Mouse (Mus musculus): Measurements from ENCODE around the gene Tubgcp4. TPM values are rescaled to one million over a fixed set of nuclear protein-coding genes. Genes with fewer than 3 reads are reported as not detected.

The Tubgcp4 gene
- polyA plus RNA-seq, 1 experiment: 113 TPM

DNA sequence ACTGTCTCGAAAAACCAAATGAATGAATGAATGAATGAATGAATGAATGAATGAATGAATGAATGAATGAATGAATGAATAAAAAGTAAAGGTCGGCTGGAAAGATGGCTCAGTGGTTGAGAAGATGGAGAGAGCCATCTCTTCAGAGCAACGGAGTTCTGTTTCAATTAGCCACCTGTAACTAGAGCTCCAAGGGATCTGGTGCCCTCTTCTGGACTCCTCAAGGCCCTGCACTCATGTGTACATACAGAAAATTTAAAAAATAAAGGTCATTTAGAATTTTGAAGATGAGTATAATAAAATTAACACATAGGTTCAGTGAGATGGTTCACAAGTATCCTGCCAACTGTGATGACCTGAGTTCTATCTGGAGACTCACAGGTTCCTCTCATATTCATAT lies 17.4 kb upstream of the Tubgcp4 start:
- no peak for TF ChIP-seq POLR2A (IDR thresholded peaks at IDR 0.05; ENCODE audit: control insufficient read depth, extremely low read depth, insufficient read depth, low read length, poor library complexity)
- no peak for TF ChIP-seq CTCF (IDR thresholded peaks at IDR 0.05; ENCODE audit: borderline replicate concordance, control insufficient read depth, extremely low read depth, insufficient read depth, low read length, poor library complexity)
- Histone ChIP-seq H3K4me3 (ENCODE audit: control insufficient read depth, insufficient read depth, low read length) (no peak overlapping the region), H3K27me3 (ENCODE audit: control insufficient read depth, insufficient read depth, low read length) (no peaks in the 10 kb centered on the region), H3K4me1 (replicated peaks; ENCODE audit: control insufficient read depth, insufficient read depth, low read length) (no peaks in the 10 kb centered on the region), H3K27ac (ENCODE audit: control insufficient read depth, insufficient read depth, low read length) (no peak overlapping the region), H3K36me3 (ENCODE audit: control insufficient read depth, insufficient read depth, low read length) (peaks cover 23% of the 10 kb centered on the region)
- no peak for DNase-seq
- WGBS: 91% methylated on average over 3 of the region's 3 CpGs

GRCm38 (mm10) chr2:121169173-121169572 lies 1.3 kb upstream of the Tubgcp4 start:
- H3K4me3 ChIP-seq (ENCODE audit: control insufficient read depth, insufficient read depth, low read length): peak overlapping the region; percentile 12; the same call in 1 of the 2 replicates
- no peak overlapping the region for H3K27ac ChIP-seq (ENCODE audit: control insufficient read depth, insufficient read depth, low read length)
- no peaks in the 10 kb centered on the region for H3K27me3 ChIP-seq (ENCODE audit: control insufficient read depth, insufficient read depth, low read length)
- TF ChIP-seq POLR2A (IDR thresholded peaks at IDR 0.05; ENCODE audit: control insufficient read depth, extremely low read depth, insufficient read depth, low read length, poor library complexity): no peak
- TF ChIP-seq CTCF (IDR thresholded peaks at IDR 0.05; ENCODE audit: borderline replicate concordance, control insufficient read depth, extremely low read depth, insufficient read depth, low read length, poor library complexity): no peak
- peaks cover 8% of the 10 kb centered on the region for H3K36me3 ChIP-seq (ENCODE audit: control insufficient read depth, insufficient read depth, low read length)
- H3K4me1 ChIP-seq (replicated peaks; ENCODE audit: control insufficient read depth, insufficient read depth, low read length): peaks cover 14% of the 10 kb centered on the region
- 40% methylated on average over 4 of the region's 4 CpGs for WGBS
- DNase-seq: no peak

- no peak for TF ChIP-seq CTCF (IDR thresholded peaks at IDR 0.05; ENCODE audit: borderline replicate concordance, control insufficient read depth, extremely low read depth, insufficient read depth, low read length, poor library complexity)
- TF ChIP-seq POLR2A (IDR thresholded peaks at IDR 0.05; ENCODE audit: control insufficient read depth, extremely low read depth, insufficient read depth, low read length, poor library complexity): no peak
- 9% methylated on average over 9 of the region's 9 CpGs for WGBS
Observed at GRCm38 (mm10) chr2:121169902-121170301, 552 bp upstream of the Tubgcp4 start.

DNA sequence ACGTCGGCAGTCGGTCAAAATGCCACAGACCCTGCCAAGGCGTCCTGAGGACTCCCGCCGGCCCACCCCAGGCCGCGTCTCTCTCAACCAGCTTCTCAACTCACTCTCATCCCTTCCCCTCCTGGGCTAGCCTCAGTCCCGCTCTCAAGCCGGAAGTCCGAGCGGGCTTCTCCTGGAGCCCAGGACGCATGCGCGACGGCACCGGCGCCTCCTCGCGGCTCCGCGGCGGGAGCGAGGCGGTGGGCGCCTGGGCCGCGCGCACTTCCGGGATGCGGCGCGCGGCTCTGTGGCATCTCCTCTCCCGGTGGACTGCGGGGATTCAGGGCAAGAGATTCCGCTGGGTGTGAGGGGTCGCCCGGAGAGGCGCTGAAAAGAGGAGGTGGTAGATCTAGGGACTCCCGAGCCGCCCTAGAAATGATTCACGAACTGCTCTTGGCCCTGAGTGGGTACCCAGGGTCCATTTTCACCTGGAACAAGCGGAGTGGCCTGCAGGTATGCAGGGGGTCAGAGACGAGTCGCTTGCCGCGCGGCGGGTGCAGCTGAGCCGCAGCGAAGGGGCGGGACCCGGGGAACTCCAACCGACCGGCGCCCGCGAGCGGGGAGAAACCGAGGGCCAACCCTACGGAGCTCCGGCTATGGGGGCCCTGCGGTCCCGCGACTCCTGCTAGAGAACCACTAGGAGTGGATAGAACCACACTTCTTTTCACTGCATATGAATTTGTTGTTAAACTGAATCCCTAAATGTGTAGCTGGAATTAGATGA lies 707 bp downstream of the Tubgcp4 start, which contains the start of gene Zscan29:
Gene Zscan29, minus strand, starts transcription at position 146 of the 763 bp plus-strand sequence.
- DNase-seq: peak; percentile 92
- Histone ChIP-seq H3K4me3 (ENCODE audit: control insufficient read depth, insufficient read depth, low read length) (peak within 1 kb of the TSS; percentile 91), H3K27ac (ENCODE audit: control insufficient read depth, insufficient read depth, low read length) (peak within 1 kb of the TSS; percentile 43; the same call in 1 of the 2 replicates), H3K36me3 (ENCODE audit: control insufficient read depth, insufficient read depth, low read length) (peaks cover 15% of the 10 kb centered on the region), H3K27me3 (ENCODE audit: control insufficient read depth, insufficient read depth, low read length) (no peaks in the 10 kb centered on the region), H3K4me1 (replicated peaks; ENCODE audit: control insufficient read depth, insufficient read depth, low read length) (peaks cover 14% of the 10 kb centered on the region)
- under 1% methylated on average over 66 of the region's 66 CpGs for WGBS
- TF ChIP-seq CTCF (IDR thresholded peaks at IDR 0.05; ENCODE audit: borderline replicate concordance, control insufficient read depth, extremely low read depth, insufficient read depth, low read length, poor library complexity): peak; percentile 65; the same call in 1 of the 2 replicates
- TF ChIP-seq POLR2A (IDR thresholded peaks at IDR 0.05; ENCODE audit: control insufficient read depth, extremely low read depth, insufficient read depth, low read length, poor library complexity): peak; percentile 90

More at GRCm38 (mm10) chr2:121169902-121170301, 552 bp upstream of the Tubgcp4 start:
- Histone ChIP-seq H3K36me3 (ENCODE audit: control insufficient read depth, insufficient read depth, low read length) (peaks cover 12% of the 10 kb centered on the region), H3K27ac (ENCODE audit: control insufficient read depth, insufficient read depth, low read length) (no peak overlapping the region), H3K4me1 (replicated peaks; ENCODE audit: control insufficient read depth, insufficient read depth, low read length) (peaks cover 14% of the 10 kb centered on the region), H3K27me3 (ENCODE audit: control insufficient read depth, insufficient read depth, low read length) (no peaks in the 10 kb centered on the region), H3K4me3 (ENCODE audit: control insufficient read depth, insufficient read depth, low read length) (peak overlapping the region; percentile 40)
- DNase-seq: peak; percentile 26

GRCm38 (mm10) chr2:121178828-121179479 lies 8.5 kb downstream of the Tubgcp4 start:
- Histone ChIP-seq H3K4me3 (ENCODE audit: control insufficient read depth, insufficient read depth, low read length) (no peak overlapping the region), H3K4me1 (replicated peaks; ENCODE audit: control insufficient read depth, insufficient read depth, low read length) (no peaks in the 10 kb centered on the region), H3K27me3 (ENCODE audit: control insufficient read depth, insufficient read depth, low read length) (no peaks in the 10 kb centered on the region), H3K36me3 (ENCODE audit: control insufficient read depth, insufficient read depth, low read length) (peaks cover 58% of the 10 kb centered on the region), H3K27ac (ENCODE audit: control insufficient read depth, insufficient read depth, low read length) (no peak overlapping the region)
- TF ChIP-seq POLR2A (IDR thresholded peaks at IDR 0.05; ENCODE audit: control insufficient read depth, extremely low read depth, insufficient read depth, low read length, poor library complexity) (no peak), CTCF (IDR thresholded peaks at IDR 0.05; ENCODE audit: borderline replicate concordance, control insufficient read depth, extremely low read depth, insufficient read depth, low read length, poor library complexity) (no peak)
- WGBS: 94% methylated on average over 3 of the region's 3 CpGs
- DNase-seq: no peak

GRCm38 (mm10) chr2:121183431-121183830 lies 13.0 kb downstream of the Tubgcp4 start:
- no peak overlapping the region for H3K4me3 ChIP-seq (ENCODE audit: control insufficient read depth, insufficient read depth, low read length)
- no peaks in the 10 kb centered on the region for H3K27me3 ChIP-seq (ENCODE audit: control insufficient read depth, insufficient read depth, low read length)
- H3K27ac ChIP-seq (ENCODE audit: control insufficient read depth, insufficient read depth, low read length): no peak overlapping the region
- WGBS: 89% methylated on average over 5 of the region's 5 CpGs
- DNase-seq: no peak
- H3K36me3 ChIP-seq (ENCODE audit: control insufficient read depth, insufficient read depth, low read length): peaks cover 60% of the 10 kb centered on the region
- no peaks in the 10 kb centered on the region for H3K4me1 ChIP-seq (replicated peaks; ENCODE audit: control insufficient read depth, insufficient read depth, low read length)
- TF ChIP-seq POLR2A (IDR thresholded peaks at IDR 0.05; ENCODE audit: control insufficient read depth, extremely low read depth, insufficient read depth, low read length, poor library complexity): no peak
- TF ChIP-seq CTCF (IDR thresholded peaks at IDR 0.05; ENCODE audit: borderline replicate concordance, control insufficient read depth, extremely low read depth, insufficient read depth, low read length, poor library complexity): no peak

Measured in thymus, adult 2 months (tissue).